Mouse (Mus musculus): ENCODE data around the gene Exosc9.

- TF ChIP-seq CTCF (IDR thresholded peaks at IDR 0.05; ENCODE audit: low read depth, low read length) (no peak), GATA2 (IDR thresholded peaks at IDR 0.05; ENCODE audit: borderline replicate concordance, low read depth, low read length) (no peak), GATA1 (IDR thresholded peaks at IDR 0.05; ENCODE audit: borderline replicate concordance, low read length) (no peak)
Observed at GRCm38 (mm10) chr3:36563666-36564065, 11.3 kb downstream of the Exosc9 start.

Data from G1E (cell line).